Mouse (Mus musculus) urinary bladder, postnatal 36 days (tissue): ENCODE data around the gene Tdrd6.

ENCODE experiments used
- DNase-seq, 2 experiments: peaks; one replicate each; pipeline ENCODE4 v3.0.0; 2022; ENCODE audit warnings: low spot score in 2 of 2, mixed read lengths in 1 of 2

Tdrd6 gene

DNA sequence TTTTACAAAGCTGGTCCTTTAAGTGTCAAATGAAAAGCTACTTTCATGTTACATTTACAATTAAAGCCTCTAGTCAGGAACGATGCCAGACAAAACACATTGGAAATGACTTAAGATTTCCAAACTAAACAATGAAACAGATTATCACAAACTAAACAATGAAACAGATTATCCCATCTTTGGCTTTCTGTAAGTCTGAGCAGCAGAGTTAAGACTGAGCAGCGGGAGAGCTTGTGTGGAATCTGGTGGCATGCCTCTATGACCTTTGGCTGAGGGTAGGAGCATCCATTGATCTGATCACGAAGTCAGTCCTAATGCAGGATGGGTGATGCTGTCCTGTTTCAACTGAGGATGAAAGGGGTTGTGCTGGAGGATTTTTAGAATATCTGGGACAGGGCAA lies 17.9 kb downstream of the Tdrd6 start:
- DNase-seq = no peak

DNA sequence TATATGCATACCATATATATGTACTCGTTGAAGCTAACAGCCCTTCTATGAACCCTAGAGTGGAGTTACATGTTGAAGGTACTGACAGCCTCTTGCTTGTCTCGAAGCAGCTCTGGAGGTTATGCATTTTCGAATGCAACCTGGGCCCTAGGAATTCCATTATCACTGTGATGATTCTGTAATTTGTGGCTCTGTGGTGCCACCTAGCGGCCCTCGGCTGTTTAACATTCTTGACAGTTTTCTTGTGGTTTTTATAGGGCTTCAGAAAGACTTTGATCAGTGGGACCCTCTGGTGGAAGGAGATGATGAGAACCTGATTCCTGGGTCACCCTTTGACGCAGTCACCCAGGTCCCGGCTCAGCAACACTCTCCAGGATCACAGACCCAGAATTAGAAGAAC lies 18.5 kb downstream of the Tdrd6 start:
- DNase-seq = no peak

DNA sequence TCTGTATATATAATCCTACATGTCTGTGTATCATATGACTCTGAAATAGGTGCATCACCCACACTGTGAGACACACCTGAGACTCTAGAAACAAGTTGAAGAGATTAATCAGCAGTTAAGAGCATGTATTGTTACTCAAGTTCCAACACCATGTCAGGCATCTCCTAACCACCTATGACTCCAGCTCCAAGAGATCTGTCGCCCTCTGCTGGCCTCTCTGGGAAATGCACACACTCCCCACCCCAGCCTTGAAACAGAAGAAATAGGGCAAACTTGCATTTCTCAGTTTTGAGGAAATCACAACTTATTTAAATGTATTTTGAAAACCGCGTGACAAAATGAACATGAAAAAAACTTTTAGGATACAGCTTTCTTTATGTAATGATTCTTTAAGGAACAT lies 23.4 kb downstream of the Tdrd6 start:
- peak; percentile 63 to 74 for DNase-seq

DNA sequence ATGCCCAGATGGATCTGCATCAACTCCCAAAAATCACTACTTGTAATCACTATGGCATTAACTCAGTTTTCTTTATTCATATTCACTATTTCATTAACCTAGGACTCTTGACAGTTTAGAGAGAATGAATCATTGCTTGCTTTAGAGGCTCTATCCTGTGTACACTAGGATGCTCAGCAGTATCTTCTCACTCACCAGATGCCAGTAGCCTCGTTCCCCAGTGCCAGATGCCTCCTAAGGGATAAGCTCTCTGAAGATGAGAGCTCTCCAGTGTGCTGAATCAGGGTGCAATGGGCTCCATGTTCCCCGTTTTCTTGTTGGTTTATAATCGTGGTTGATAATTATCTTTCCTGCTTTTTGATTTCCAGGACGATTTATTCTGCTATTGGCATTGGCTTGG lies 31.4 kb downstream of the Tdrd6 start:
- no peak for DNase-seq

DNA sequence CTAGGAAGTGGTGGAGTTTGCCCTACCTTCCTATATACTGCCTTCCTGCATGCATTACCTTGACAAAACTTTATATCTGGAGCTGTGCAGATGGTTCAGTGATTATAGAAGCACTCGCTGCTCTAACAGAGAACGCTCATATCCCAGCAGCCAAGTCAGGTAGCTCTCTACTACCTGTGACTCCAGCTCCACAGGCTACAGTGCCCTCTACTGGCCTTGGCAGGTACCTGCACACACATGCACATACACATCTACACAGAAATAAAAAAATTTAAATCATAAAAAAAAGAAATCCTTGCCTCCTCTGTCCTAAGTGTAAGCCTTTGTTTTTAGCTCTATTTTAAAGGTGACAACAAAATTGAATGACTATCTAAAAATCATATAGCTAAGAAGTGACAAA lies 32.4 kb downstream of the Tdrd6 start:
- DNase-seq = no peak

DNA sequence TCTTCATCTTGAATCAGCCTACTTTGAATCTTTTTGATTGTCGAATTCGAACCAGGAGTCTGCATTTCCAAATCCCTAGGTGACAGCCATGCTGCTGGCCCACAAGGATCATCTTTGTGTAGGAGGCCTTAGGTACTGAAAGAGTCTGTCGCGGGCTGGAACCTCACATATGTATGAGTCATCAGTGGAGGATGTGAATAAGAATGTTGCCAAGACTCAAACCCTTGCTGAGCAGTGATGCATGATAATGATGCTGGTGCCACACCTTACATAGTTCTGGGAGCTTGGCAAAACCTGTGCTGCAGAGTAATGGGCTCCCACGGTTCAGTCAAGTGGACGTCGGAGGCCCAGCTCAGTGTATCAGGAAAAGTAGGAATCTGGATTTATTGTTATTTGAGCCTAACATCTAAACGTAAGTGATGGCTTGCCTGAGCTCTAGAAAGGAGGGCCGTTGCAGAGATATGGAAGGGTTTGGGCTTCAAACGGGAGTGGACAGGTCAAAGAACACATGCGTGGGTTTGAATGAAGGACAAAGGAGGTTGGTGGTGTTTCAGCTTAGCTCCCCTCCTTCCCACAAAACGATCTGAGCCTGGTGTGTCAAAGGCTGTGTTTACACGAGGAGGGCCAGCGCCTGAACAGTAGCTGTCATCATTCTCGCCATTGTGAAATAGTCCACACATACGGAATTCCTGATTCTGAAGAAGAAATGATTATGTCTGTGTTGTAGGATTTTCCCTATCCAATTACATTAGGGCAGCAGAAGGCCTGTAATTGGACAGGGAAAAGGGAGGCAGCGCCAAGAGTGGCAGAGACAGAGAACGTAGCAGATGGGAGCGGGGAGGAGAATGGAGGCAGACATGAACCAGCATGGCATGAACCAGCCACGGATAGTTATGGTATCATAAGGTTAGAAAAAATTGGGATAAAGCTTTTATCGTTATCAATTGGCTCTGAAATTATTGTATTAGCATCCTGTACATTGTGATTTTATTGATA lies 37.5 kb downstream of the Tdrd6 start:
- DNase-seq = no peak

DNA sequence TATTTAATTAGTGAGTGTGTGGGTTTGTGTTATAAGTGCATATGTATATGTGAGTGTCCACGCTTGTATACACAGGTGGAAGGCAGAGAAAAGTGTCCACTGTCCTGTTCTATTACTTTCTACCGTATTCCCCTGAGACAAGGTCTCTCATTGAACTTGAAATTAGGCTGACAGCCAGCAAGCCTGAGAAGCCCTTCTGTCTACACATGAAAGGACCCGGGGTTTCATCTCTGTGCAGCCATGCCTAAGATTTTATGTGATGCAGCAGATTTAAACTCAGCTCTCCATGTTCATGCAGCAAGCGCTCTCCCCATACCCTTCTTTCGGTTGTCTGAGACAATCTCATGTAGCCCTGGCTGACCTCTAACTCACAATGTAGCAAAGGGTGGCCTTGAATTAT lies 39.6 kb downstream of the Tdrd6 start:
- no peak for DNase-seq

DNA sequence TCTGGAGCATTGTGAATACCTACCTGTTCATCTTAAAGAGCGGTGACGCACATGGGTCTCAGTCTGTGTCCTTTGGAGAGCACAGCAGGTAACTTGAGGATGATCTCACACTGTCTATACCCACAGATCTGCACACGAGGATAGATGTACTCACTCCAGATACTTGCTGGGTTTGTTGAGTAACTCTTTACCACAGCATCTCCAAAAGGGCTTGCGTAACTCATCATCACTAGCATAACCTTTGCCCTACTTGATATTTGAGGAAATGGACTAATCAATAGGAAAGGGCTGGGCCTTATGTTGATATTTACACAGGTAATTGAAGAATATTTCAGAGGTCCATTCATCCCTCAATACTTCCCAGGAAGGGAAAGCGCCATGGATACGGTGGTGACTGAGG lies 40.3 kb downstream of the Tdrd6 start:
- DNase-seq = no peak

DNA sequence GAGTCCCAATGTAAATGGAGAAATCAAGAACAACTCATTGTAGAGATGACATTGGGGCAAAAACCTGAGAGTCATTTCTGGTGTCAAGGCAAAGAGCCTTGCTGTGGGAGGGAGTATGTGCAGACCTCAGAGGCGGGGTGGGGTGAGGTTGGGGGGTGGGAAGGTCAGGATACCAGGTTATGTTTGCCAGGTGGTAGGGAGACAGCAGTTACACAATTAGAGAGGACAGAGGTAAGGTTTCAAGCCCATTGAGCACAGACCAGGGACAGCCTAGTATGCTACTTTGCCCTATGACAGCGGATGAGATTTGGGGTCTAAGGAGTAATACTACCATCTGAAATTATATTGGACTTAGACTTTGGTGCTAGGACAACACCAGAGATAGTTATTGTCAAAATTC lies 42.8 kb downstream of the Tdrd6 start:
- no peak for DNase-seq

DNA sequence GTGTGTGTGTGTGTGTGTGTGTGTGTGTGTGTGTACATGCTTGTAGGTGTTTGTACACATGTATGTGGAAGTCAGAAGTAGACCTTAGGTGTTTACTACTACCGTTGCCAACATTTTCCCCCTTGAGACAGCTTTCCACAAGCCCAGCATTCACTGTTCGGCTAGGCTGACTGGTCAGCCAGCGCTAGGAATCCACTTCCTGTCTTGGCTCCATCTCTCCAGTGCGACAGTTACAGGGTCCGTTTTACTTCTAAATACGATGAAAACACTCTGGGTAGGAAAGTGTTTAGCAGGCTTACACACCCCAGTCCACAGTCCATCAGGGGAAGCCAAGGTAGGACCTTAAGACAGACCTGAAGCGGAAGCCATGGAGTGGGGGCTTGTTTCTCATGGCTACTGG lies 45.3 kb downstream of the Tdrd6 start:
- DNase-seq = no peak

DNA sequence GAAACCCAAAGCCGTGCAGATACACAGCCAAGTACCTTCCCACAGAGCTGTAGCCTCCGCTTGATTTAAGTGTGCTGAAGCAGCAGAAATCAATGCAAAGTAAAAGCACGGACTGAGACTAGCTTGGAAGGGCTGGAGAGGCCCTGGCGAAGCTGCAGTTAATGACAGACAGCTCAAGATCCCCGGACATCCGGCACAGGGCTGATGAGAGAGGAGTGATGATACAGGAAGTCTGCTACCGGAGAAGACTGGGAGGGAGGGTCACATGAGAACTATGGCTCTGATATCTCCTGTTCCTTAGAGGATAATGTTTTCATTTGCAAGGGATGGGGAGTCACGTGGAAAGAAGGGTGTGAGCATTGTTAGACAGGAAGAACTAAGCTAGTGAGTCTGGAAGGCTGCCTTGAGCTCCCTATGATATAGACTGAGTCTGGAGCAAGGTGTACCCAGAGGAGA lies 49.1 kb downstream of the Tdrd6 start:
- DNase-seq = no peak

DNA sequence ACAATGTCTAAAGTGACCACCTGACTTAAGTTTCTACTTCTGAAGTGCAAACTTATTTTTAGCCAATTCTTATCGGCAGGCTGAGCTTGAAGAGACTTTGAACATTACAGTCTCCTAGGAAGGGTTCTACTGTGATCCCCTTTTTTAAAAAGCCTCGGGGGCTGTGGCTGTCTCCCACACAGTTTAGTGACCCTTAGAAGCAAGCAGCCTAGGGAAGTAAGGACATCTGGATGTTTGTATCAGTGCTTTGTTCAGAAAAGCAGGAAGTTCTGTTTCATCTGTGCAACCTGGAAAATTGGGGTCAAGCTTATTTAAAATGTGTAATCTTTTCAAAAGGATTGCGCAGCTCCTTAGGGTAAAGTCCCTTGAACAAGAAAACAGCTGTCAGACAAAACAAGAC lies 49.6 kb downstream of the Tdrd6 start:
- DNase-seq = no peak

DNA sequence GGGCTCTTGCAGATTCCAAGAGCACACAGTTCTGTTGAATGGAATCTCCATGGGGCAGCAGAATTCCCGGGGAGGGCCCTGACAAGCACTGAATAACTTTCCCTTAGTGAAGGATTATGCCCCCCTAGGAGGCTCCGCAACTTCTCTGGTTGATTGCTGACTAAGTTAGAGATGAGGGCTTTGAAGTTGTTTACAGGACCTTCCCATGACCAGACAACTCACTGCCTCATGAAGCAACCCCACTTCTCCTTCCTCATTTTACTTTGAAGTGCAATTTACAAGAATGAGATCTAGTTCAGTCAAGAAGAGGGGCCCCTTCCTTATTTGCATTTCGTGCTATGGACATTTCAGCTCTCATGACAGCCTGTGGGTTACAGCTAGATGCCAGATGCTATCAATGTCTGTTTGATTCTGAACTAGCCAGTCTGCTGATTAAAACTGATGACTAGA lies 56.5 kb downstream of the Tdrd6 start:
- DNase-seq = no peak

DNA sequence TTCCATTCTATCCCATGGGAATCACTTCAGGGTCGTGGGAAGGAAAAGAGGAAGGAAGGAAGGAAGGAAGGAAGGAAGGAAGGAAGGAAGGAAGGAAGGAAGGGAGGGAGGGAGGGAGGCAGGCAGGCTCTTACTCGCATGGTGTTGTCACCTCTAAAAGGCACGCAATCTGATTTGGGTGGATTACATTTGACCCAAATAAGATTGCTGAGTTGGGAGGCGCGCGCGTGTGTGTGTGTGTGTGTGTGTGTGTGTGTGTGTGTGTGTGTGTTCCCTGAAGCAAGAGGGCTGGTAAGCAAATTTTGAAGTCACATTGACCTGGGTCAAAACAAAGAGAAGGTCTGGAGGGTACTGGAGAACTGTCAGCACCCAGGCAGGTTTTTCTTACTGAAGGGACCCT lies 60.8 kb downstream of the Tdrd6 start:
- peak in 1 of 2 experiments; percentile 29 for DNase-seq

DNA sequence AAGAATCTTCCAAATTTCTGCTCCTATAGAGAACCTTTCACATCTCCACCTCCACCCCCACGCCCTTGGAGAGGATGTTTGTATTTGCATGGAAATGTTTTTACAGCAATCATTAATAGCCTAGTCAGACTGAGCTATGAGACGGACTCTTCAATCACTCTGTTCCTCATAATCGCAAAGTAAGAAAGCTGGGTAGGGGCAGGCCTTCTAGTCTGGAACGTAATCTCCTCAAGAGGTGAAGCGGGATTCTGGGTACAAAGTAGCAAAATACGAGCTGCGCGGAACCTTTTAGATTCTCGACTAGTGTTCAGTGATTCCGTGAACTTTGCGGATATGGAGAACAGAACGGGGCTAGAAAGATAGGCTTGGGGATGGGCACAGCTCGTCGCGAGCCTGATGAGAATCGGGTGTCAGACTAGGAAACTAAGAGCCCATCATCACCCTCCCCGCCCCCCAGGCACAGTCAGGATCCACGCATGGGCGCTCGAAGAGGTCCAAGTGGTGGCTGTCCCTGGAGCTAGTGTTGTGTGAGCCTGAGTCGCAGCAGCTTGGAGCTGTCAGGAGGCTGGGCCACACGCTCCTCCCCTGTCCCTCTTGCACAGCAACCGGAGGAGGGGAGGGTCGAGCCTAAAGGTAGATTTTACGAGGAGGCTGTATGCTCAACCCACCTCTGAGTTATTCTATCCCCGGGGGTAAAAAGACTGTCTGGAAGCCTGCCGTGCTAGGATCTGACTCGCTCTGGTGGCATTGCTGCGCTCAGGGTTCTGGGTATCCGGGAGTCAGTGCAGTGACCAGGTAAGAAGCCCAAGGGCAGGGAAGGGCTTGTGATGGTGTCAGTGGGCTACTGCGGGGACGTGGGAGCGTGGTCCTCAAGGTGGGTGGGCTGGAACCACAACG lies 61.9 kb downstream of the Tdrd6 start, which contains the start of gene Pla2g7:
Gene Pla2g7, plus strand, starts transcription at position 107 of the 897 bp plus-strand sequence.
- peak; percentile 44 to 46 for DNase-seq

DNA sequence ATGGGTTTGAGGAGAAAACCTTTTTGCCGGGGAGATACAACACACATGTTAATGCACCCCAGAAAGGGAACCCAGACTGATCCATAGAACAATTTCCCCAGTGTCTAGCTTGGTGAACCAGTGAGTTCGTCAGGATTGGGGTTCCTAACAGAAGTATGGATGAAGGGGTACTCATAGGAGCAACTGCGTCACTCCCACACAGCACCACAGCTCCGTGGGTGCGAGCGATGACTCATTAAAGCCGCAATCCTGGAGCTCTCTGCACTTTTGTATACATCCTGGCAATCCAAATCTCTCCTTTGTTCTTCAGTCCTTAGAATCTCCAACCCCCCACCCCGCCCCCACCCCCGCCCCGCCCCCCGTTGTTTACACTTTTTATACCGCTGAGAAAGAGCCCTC lies 62.5 kb downstream of the Tdrd6 start:
- no peak for DNase-seq
